Mouse (Mus musculus) lung, embryonic 15.5 days (tissue): ENCODE measurements around the gene Ptprn2. TPM values are rescaled to one million over a fixed set of nuclear protein-coding genes. Genes with fewer than 3 reads are reported as not detected.

Experiments
- ATAC-seq: fragments of 200-750 bp; cut with Nextera tagmentation; 2 replicates; pipeline ENCODE4 v1.8.0; 2017; ENCODE audit warnings: moderate number of reproducible peaks, borderline replicate concordance; ENCODE audit not compliant: low FRiP score, low TSS enrichment; ENCODE audit errors: extremely low read depth
- H3K27ac ChIP-seq: fragments of 300-500 bp; sonication (generic); 2 replicates; pipeline ENCODE4 v1.5.1; 2015; ENCODE audit warnings: moderate library complexity, mild to moderate bottlenecking, inconsistent platforms
- H3K27me3 ChIP-seq: fragments of 300-500 bp; sonication (generic); 2 replicates; pipeline ENCODE4 v1.6.1; 2015; ENCODE audit warnings: inconsistent platforms
- H3K36me3 ChIP-seq: fragments of 300-500 bp; sonication (generic); 2 replicates; pipeline ENCODE4 v1.6.1; 2015; ENCODE audit warnings: inconsistent platforms
- H3K4me1 ChIP-seq: fragments of 300-500 bp; sonication (generic); 2 replicates; pipeline ENCODE4 v1.6.1; 2015; ENCODE audit warnings: inconsistent platforms
- H3K4me2 ChIP-seq: fragments of 300-500 bp; sonication (generic); 2 replicates; pipeline ENCODE4 v1.6.1; 2015; ENCODE audit warnings: inconsistent platforms, mild to moderate bottlenecking, moderate library complexity
- H3K4me3 ChIP-seq: fragments of 300-500 bp; sonication (generic); 2 replicates; pipeline ENCODE4 v1.5.1; 2015; ENCODE audit warnings: mild to moderate bottlenecking, inconsistent platforms
- H3K9ac ChIP-seq: fragments of 300-500 bp; sonication (generic); 2 replicates; pipeline ENCODE4 v1.6.1; 2015; ENCODE audit warnings: inconsistent platforms
- H3K9me3 ChIP-seq: fragments of 300-500 bp; sonication (generic); 2 replicates; pipeline ENCODE4 v1.6.1; 2016; ENCODE audit warnings: inconsistent platforms
- WGBS: fragments of 180-500 bp; shearing (Covaris S2); methylation state at CpG from one replicate; pipeline ENCODE4 v1.1.7; 2015; 5-methylcytosine and 5-hydroxymethylcytosine counted together
- polyA plus RNA-seq: library from polyadenylated mRNA; unstranded; fragments of >200 nt; fragmentation: Nextera tagmentation; extraction: Ambion mirVana; gene quantifications from 2 replicates; pipeline ENCODE4 v1.2.1, GENCODE M21; 2015

The Ptprn2 gene
- polyA plus RNA-seq, 1 experiment from 2014 or later: 0.16 TPM

- Histone ChIP-seq H3K27me3 (peaks cover 88% of the 10 kb centered on the region), H3K36me3 (no peaks in the 10 kb centered on the region), H3K4me3 (no peak overlapping the region), H3K9ac (no peak overlapping the region), H3K9me3 (no peaks in the 10 kb centered on the region), H3K27ac (no peak overlapping the region), H3K4me1 (peaks cover 29% of the 10 kb centered on the region), H3K4me2 (peak overlapping the region; percentile 50)
- ATAC-seq: peak; percentile 33; the same call in 1 of the 2 replicates
- 17% methylated on average over 17 of the region's 17 CpGs for WGBS
Measured at GRCm38 (mm10) chr12:117158950-117159668, 673.6 kb downstream of the Ptprn2 start.

GRCm38 (mm10) chr12:117159669-117160210 lies 674.2 kb downstream of the Ptprn2 start:
- WGBS: 12% methylated on average over 15 of the region's 15 CpGs
- ATAC-seq: no peak
- H3K9ac ChIP-seq: no peak overlapping the region
- peaks cover 23% of the 10 kb centered on the region for H3K4me1 ChIP-seq
- H3K9me3 ChIP-seq: no peaks in the 10 kb centered on the region
- peak overlapping the region; percentile 50 for H3K4me2 ChIP-seq
- no peaks in the 10 kb centered on the region for H3K36me3 ChIP-seq
- H3K27me3 ChIP-seq: peaks cover 82% of the 10 kb centered on the region
- H3K27ac ChIP-seq: no peak overlapping the region
- peak overlapping the region; percentile 18 for H3K4me3 ChIP-seq

DNA sequence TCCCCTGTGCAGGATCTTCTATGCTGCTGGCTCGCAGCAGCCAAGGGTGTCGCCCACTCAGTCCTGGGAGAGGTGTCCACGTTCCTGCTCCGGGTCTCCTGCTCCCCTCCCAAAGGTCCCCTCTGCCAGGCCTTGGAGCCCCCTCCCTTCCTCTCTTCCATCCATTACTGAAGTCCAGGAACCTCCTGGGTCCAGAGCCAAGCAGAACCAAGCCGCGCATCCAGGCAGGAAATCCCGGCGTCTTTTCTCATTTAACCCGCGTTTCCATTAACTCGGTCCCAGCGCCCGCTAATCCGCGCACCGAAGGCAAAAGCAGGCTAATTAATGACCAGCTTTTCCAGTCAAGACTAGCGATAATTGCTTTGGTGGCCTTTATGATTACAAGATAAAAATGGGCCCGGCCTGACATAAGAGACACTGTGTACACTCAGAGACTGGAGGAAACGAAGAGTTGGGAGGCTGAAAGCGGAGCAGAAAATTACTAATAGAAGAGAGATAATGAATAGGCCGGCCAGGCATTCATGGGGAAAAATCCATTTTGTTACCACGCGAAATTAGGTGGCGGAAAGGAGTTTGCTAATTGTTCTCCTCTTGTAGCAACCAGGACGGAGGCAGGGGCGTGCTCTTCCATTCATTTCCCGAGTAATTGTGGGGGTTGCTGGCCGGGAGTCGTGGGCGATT lies 674.8 kb downstream of the Ptprn2 start:
- no peak overlapping the region for H3K9ac ChIP-seq
- H3K4me3 ChIP-seq: peak overlapping the region; percentile 18
- H3K36me3 ChIP-seq: no peaks in the 10 kb centered on the region
- peaks cover 76% of the 10 kb centered on the region for H3K27me3 ChIP-seq
- peak overlapping the region; percentile 50 for H3K4me2 ChIP-seq
- no peak overlapping the region for H3K27ac ChIP-seq
- peaks cover 17% of the 10 kb centered on the region for H3K4me1 ChIP-seq
- WGBS: 7% methylated on average over 30 of the region's 30 CpGs
- no peaks in the 10 kb centered on the region for H3K9me3 ChIP-seq
- ATAC-seq: no peak

DNA sequence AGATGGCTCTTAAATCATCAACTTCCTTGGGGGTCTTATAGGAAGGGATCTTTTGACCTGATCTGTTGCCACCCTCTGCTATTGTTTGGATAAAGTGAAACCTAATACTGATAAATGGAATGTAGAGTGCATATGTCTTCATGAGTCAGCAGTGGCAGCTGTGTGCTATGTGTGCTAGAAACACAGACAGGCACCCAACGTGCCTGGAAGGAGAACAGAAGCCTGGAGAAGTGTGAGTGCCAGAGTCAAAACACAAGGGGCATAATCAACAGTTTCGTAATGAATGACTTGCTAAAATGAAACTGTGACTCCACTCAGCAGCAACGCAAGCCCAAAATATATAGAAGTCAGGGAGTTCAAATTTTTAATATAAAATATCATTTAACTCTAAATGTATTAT lies 676.7 kb downstream of the Ptprn2 start:
- peaks cover 59% of the 10 kb centered on the region for H3K27me3 ChIP-seq
- ATAC-seq: no peak
- WGBS: 33% methylated on average over 3 of the region's 3 CpGs
- peaks cover 16% of the 10 kb centered on the region for H3K4me1 ChIP-seq
- no peaks in the 10 kb centered on the region for H3K36me3 ChIP-seq
- no peak overlapping the region for H3K4me3 ChIP-seq
- no peaks in the 10 kb centered on the region for H3K9me3 ChIP-seq
- no peak overlapping the region for H3K9ac ChIP-seq
- H3K4me2 ChIP-seq: no peak overlapping the region
- H3K27ac ChIP-seq: no peak overlapping the region

GRCm38 (mm10) chr12:117163789-117164188 lies 678.3 kb downstream of the Ptprn2 start:
- ATAC-seq: peak; percentile 28; the same call in 1 of the 2 replicates
- Histone ChIP-seq H3K4me1 (peaks cover 16% of the 10 kb centered on the region), H3K27ac (no peak overlapping the region), H3K36me3 (no peaks in the 10 kb centered on the region), H3K9ac (no peak overlapping the region), H3K4me3 (no peak overlapping the region), H3K4me2 (no peak overlapping the region), H3K27me3 (peaks cover 43% of the 10 kb centered on the region), H3K9me3 (no peaks in the 10 kb centered on the region)
- WGBS: 32% methylated on average over 3 of the region's 3 CpGs

GRCm38 (mm10) chr12:117166266-117166665 lies 680.7 kb downstream of the Ptprn2 start:
- Histone ChIP-seq H3K27ac (no peak overlapping the region), H3K27me3 (peaks cover 18% of the 10 kb centered on the region), H3K9me3 (no peaks in the 10 kb centered on the region), H3K4me3 (no peak overlapping the region), H3K9ac (no peak overlapping the region), H3K4me2 (no peak overlapping the region), H3K36me3 (no peaks in the 10 kb centered on the region), H3K4me1 (peaks cover 9% of the 10 kb centered on the region; the same call in 1 of the 2 replicates)
- ATAC-seq: no peak
- WGBS: 78% methylated on average over 5 of the region's 5 CpGs

- H3K4me2 ChIP-seq: no peak overlapping the region
- H3K9ac ChIP-seq: no peak overlapping the region
- 40% methylated on average over 5 of the region's 5 CpGs for WGBS
- no peaks in the 10 kb centered on the region for H3K9me3 ChIP-seq
- H3K27me3 ChIP-seq: no peaks in the 10 kb centered on the region; the same call in 1 of the 2 replicates
- H3K36me3 ChIP-seq: no peaks in the 10 kb centered on the region
- ATAC-seq: peak; percentile 48; the same call in 1 of the 2 replicates
- H3K27ac ChIP-seq: no peak overlapping the region
- peaks cover 18% of the 10 kb centered on the region for H3K4me1 ChIP-seq
- H3K4me3 ChIP-seq: no peak overlapping the region
Measured at GRCm38 (mm10) chr12:117169670-117170069, 684.1 kb downstream of the Ptprn2 start.

- WGBS: 47% methylated on average over 2 of the region's 2 CpGs
- no peak overlapping the region for H3K27ac ChIP-seq
- H3K4me2 ChIP-seq: no peak overlapping the region
- H3K9me3 ChIP-seq: no peaks in the 10 kb centered on the region
- no peaks in the 10 kb centered on the region for H3K36me3 ChIP-seq
- ATAC-seq: no peak
- H3K9ac ChIP-seq: no peak overlapping the region
- peaks cover 18% of the 10 kb centered on the region for H3K4me1 ChIP-seq
- H3K27me3 ChIP-seq: no peaks in the 10 kb centered on the region; the same call in 1 of the 2 replicates
- H3K4me3 ChIP-seq: no peak overlapping the region
Measured at GRCm38 (mm10) chr12:117172529-117172884, 687.0 kb downstream of the Ptprn2 start.

- ATAC-seq: no peak
- no peaks in the 10 kb centered on the region for H3K36me3 ChIP-seq
- WGBS: 41% methylated on average over 11 of the region's 11 CpGs
Measured at GRCm38 (mm10) chr12:117172885-117173529, 687.5 kb downstream of the Ptprn2 start.

DNA sequence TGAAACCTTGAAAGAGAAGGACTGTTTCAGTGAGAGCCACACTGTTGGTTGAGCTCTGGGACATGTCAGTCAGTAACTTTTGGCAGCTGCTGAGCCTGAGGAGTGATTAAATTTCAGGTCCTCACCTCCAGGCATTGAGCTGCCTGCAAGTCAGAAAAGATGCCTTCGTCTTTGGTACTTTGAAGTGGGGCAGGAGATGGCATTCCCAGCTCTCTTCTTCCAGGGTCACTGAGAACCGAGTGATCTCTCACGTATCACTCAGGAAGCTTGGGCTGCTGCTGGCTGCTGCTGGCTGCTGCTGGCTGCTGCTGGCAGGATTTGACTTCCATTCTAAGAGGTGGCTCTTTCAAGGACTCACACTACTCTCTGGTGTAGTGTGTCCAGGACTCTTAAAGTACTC lies 688.7 kb downstream of the Ptprn2 start:
- Histone ChIP-seq H3K27me3 (no peaks in the 10 kb centered on the region; the same call in 1 of the 2 replicates), H3K4me3 (no peak overlapping the region), H3K9me3 (no peaks in the 10 kb centered on the region), H3K27ac (no peak overlapping the region), H3K4me1 (peaks cover 17% of the 10 kb centered on the region), H3K9ac (no peak overlapping the region), H3K36me3 (no peaks in the 10 kb centered on the region), H3K4me2 (no peak overlapping the region)
- ATAC-seq: no peak
- WGBS: 18% methylated on average over 3 of the region's 3 CpGs

More at GRCm38 (mm10) chr12:117172885-117173529, 687.5 kb downstream of the Ptprn2 start:
- no peaks in the 10 kb centered on the region for H3K9me3 ChIP-seq
- H3K4me2 ChIP-seq: no peak overlapping the region
- H3K4me1 ChIP-seq: peaks cover 18% of the 10 kb centered on the region
- H3K27ac ChIP-seq: no peak overlapping the region
- H3K4me3 ChIP-seq: no peak overlapping the region
- no peak overlapping the region for H3K9ac ChIP-seq
- H3K27me3 ChIP-seq: no peaks in the 10 kb centered on the region; the same call in 1 of the 2 replicates

DNA sequence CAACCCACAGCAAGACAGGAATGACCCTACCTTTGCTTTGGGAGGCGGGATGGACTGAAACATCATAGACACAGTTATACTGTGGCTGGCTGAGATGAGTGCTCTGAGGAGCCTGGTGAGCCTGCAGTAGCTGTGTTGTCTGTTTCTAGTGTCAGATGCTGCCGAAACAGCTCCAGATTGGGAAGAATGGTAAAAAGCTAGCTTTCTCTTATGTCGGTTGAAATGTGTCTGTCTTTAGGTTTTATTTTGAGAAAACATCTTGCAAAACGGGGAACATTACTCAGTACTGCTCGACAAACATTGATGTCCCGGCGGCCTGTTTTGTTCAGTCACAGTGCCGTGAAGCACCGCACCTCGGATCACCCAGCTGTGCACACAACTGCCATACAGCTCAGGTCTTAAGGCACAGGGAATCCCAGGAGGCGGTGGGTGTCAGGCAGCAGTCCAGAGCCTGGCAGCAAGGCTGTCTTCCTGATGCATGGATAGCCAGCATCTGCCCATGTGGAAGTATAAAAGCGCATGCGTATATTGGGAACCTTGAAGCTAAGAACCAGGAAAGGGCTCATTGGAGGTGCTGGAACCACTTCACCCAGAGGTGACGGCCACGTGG lies 689.7 kb downstream of the Ptprn2 start:
- no peak overlapping the region for H3K27ac ChIP-seq
- no peaks in the 10 kb centered on the region for H3K9me3 ChIP-seq
- no peak overlapping the region for H3K9ac ChIP-seq
- WGBS: 73% methylated on average over 15 of the region's 15 CpGs
- no peak for ATAC-seq
- H3K27me3 ChIP-seq: no peaks in the 10 kb centered on the region; the same call in 1 of the 2 replicates
- H3K36me3 ChIP-seq: no peaks in the 10 kb centered on the region
- no peak overlapping the region for H3K4me2 ChIP-seq
- no peak overlapping the region for H3K4me3 ChIP-seq
- peaks cover 9% of the 10 kb centered on the region for H3K4me1 ChIP-seq
